Mouse (Mus musculus) spleen, adult 2 months (tissue): Measurements from ENCODE around the gene Cpa2.

ENCODE experiments used
- CTCF ChIP-seq: fragments of 200-500 bp; IDR thresholded peaks from 2 replicates; pipeline ENCODE4 v1.5.1; 2011; ENCODE audit warnings: mild to moderate bottlenecking, inconsistent platforms; ENCODE audit not compliant: insufficient read depth, insufficient read length, insufficient replicate concordance; ENCODE audit errors: extremely low read depth
- POLR2A ChIP-seq: fragments of 200-500 bp; IDR thresholded peaks from 2 replicates; pipeline ENCODE4 v1.6.1; 2011; ENCODE audit warnings: low read depth, low read length, inconsistent platforms

- TF ChIP-seq CTCF (no peak), POLR2A (no peak)
These were observed 32.0 kb downstream of the Cpa2 start for GRCm38 (mm10) chr6:30573380-30573779.
